Mouse (Mus musculus) erythroblast, embryonic 14.5 days (primary cell): ENCODE results near the gene Dlx3. TPM values are rescaled to one million over a fixed set of nuclear protein-coding genes. Genes with fewer than 3 reads are reported as not detected.

Source experiments
- H3K27me3 ChIP-seq: 2 replicates; pipeline ENCODE4 v1.6.1; 2012; ENCODE audit warnings: inconsistent platforms; ENCODE audit not compliant: control insufficient read depth
- H3K36me3 ChIP-seq: 2 replicates; pipeline ENCODE4 v1.6.1; 2012; ENCODE audit warnings: mild to moderate bottlenecking, inconsistent platforms; ENCODE audit not compliant: control insufficient read depth
- H3K4me1 ChIP-seq: 2 replicates; pipeline ENCODE4 v1.6.1; 2012; ENCODE audit warnings: inconsistent platforms; ENCODE audit not compliant: control insufficient read depth
- H3K4me3 ChIP-seq: replicated peaks from 2 replicates; pipeline ENCODE3; 2012; ENCODE audit warnings: moderate library complexity, mild to moderate bottlenecking, inconsistent platforms
- H3K9me3 ChIP-seq: 2 replicates; pipeline ENCODE4 v1.6.1; 2012; ENCODE audit warnings: low read length, inconsistent platforms, mixed read lengths; ENCODE audit not compliant: control insufficient read depth
- GATA1 ChIP-seq: IDR thresholded peaks from 2 replicates; pipeline ENCODE4 v1.6.1; 2012; ENCODE audit warnings: low read length, inconsistent platforms, mixed read lengths
- TAL1 ChIP-seq: IDR thresholded peaks from 3 replicates; pipeline ENCODE4 v1.6.1; 2012; ENCODE audit warnings: low read length, inconsistent platforms, mixed read lengths
- polyA plus RNA-seq: library from polyadenylated mRNA; stranded (reverse); fragments of >175 nt; gene quantifications from 2 replicates; pipeline ENCODE4 v1.2.3, GENCODE M21; 2012

Gene Dlx3
- polyA plus RNA-seq, 1 experiment: not detected

DNA sequence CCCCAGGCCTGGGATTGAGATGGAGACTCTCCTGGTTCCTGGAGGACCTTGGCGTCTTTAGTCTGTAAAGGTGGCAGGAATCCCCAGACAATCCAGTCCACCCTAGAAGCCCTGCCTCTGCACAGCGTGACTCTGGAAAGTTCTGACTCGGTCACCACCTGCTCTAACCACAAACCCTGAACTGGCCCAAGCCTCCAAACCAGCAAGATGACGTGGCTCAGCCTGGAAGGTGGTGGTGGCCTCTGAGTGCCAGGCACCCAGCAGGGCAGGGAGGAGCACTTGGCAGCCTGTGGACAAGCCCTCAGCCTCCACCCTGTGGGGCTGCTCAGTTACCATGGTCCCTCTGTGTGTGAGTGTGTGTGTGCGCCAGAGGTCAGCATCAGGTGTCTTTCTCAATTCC is 38.0 kb downstream of the Dlx3 start:
- Histone ChIP-seq H3K4me3 (no peak overlapping the region), H3K27me3 (peaks cover 16% of the 10 kb centered on the region), H3K4me1 (no peaks in the 10 kb centered on the region), H3K9me3 (no peaks in the 10 kb centered on the region), H3K36me3 (no peaks in the 10 kb centered on the region)
- TF ChIP-seq TAL1 (no peak), GATA1 (no peak)

DNA sequence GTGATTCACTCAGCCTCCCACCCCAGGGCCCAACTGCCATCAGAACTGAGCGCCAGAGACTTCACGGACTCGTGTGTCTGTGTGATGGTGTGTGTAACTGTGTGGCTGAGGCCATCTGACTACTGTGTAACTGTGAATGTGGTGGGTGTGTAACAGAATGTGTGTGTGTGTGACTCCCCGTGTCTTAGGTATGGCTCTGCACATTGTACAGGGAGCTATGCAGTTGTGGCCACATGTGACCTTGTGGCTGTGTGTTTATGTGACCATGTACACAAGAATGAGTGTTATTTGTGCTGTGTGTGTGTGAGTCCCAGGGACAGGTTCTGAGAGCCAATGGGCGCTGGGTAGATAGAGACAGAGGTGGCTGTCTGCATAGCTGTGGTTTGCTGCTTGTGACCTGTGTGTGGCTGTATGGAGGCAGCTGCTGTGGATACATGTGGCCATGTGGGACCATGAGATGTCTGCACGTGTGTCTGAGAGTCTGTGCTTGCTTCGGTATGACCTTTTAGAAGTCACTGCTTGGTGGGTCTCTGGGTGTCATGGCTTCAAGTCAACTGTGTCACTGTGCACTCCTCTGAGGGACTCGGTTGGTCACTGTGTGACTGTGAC is 39.9 kb downstream of the Dlx3 start:
- Histone ChIP-seq H3K4me1 (no peaks in the 10 kb centered on the region), H3K4me3 (no peak overlapping the region), H3K27me3 (peaks cover 7% of the 10 kb centered on the region), H3K36me3 (no peaks in the 10 kb centered on the region), H3K9me3 (no peaks in the 10 kb centered on the region)
- TF ChIP-seq TAL1 (no peak), GATA1 (no peak)

DNA sequence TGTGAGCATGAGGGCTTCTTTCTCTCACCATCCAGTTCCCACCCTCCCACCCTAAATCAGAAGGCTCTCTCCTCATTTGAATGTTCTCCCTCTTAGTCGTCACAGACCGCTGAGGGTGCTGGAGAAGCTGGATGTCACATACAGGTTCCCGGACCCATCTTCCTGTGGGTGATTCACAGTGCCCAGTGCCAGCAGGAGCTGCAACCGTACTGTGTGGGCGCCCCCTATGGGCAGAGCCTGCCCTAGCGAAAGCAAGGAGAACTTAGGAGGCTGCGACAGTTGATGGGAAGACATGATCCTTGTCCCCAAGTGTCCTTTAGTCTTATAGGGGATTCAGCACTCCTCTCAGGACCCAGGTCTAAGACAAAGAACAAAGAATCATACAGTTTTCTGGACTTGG is 40.8 kb downstream of the Dlx3 start:
- H3K27me3 ChIP-seq: peaks cover 7% of the 10 kb centered on the region
- H3K4me1 ChIP-seq: no peaks in the 10 kb centered on the region
- H3K9me3 ChIP-seq: no peaks in the 10 kb centered on the region
- H3K4me3 ChIP-seq: no peak overlapping the region
- TF ChIP-seq GATA1: no peak
- TF ChIP-seq TAL1: no peak
- H3K36me3 ChIP-seq: no peaks in the 10 kb centered on the region

DNA sequence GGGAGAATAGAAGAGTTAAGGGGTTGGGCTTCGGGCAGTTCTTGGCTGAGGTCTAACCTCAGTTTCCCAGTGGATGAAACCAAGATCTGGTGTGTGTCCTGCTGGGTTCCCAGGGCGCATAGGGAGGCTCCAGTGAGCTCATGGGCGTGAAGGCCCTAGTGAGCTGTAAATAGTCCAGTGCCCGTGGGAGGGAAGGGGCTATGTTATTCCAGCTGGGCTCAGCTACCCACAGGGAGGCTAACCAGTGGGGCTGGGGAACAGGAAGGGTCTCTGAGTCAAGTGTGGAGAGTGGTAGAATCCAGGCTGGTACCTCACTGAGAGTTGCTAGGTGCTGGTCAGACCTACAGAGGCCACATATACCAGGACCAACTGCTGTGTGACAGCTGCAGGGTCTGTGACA is 41.8 kb downstream of the Dlx3 start:
- Histone ChIP-seq H3K9me3 (no peaks in the 10 kb centered on the region), H3K4me3 (no peak overlapping the region), H3K27me3 (peaks cover 7% of the 10 kb centered on the region), H3K36me3 (no peaks in the 10 kb centered on the region), H3K4me1 (no peaks in the 10 kb centered on the region)
- TF ChIP-seq GATA1: no peak

DNA sequence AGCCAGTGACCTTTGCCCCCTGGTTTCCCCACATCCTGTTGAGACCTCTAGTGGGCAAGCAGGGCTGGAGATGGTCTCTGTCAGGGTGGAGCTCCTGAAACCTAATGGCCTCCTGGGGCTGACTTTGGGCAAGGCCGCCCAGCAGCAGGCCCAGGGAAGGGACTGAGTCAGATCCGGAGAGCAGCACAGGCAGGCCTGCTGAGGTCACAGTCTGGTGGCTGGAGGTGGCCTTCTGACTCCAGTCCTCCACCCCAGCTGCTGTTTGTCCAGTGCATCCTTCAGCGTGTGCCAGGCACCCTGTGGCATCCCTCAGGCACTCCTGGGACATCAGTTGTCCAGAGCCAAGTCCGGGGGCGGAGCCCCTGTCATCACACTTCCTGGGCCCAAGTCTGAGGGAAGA is 45.9 kb downstream of the Dlx3 start:
- H3K36me3 ChIP-seq: no peaks in the 10 kb centered on the region
- H3K4me3 ChIP-seq: no peak overlapping the region
- no peaks in the 10 kb centered on the region; the same call in 1 of the 2 replicates for H3K27me3 ChIP-seq
- H3K9me3 ChIP-seq: no peaks in the 10 kb centered on the region
- H3K4me1 ChIP-seq: no peaks in the 10 kb centered on the region
- TF ChIP-seq GATA1 (no peak), TAL1 (no peak)

Other genes with a start within 250 kb of the Dlx3 start
- 0.01 TPM in 2 replicates for gene Col1a1, start 183.9 kb upstream of the Dlx3 start, polyA plus RNA-seq
- not detected in 2 replicates for gene Hils1, start 152.5 kb upstream of the Dlx3 start, polyA plus RNA-seq
- gene Sgca, start 143.8 kb upstream of the Dlx3 start, polyA plus RNA-seq: not detected in 2 replicates
- gene Ppp1r9b, start 129.1 kb upstream of the Dlx3 start, polyA plus RNA-seq: 29.1 and 31.4 TPM in 2 replicates
- 123 and 135 TPM in 2 replicates for gene Samd14, start 110.2 kb upstream of the Dlx3 start, polyA plus RNA-seq
- 4.0 and 7.2 TPM in 2 replicates for gene Pdk2, start 78.8 kb upstream of the Dlx3 start, polyA plus RNA-seq
- gene Itga3, start 43.3 kb upstream of the Dlx3 start, polyA plus RNA-seq: 0.01 and 0.03 TPM in 2 replicates
- gene Dlx4, start 26.1 kb downstream of the Dlx3 start, polyA plus RNA-seq: not detected in 2 replicates
- not detected in 2 replicates for gene Tac4, start 141.4 kb downstream of the Dlx3 start, polyA plus RNA-seq
- 1.3 and 1.4 TPM in 2 replicates for gene Kat7, start 190.1 kb downstream of the Dlx3 start, polyA plus RNA-seq
- gene Fam117a, start 216.9 kb downstream of the Dlx3 start, polyA plus RNA-seq: 184 and 248 TPM in 2 replicates